Mouse (Mus musculus): ENCODE measurements around the gene Prorsd1.

GRCm38 (mm10) chr11:29514325-29514681, 530 bp downstream of the Prorsd1 start:
- no peak for TF ChIP-seq TCF12 (IDR thresholded peaks at IDR 0.05; ENCODE audit: insufficient read depth, poor library complexity, severe bottlenecking)
- TF ChIP-seq E2F4 (IDR thresholded peaks at IDR 0.05; ENCODE audit: insufficient read depth) = no peak
- TF ChIP-seq CEBPB (IDR thresholded peaks at IDR 0.05; ENCODE audit: insufficient read depth, poor library complexity, severe bottlenecking) = no peak
- no peak for TF ChIP-seq POLR2A (IDR thresholded peaks at IDR 0.05; ENCODE audit: insufficient read length, low read depth)
- no peak for TF ChIP-seq USF1 (IDR thresholded peaks at IDR 0.05; ENCODE audit: low read depth)
- no peak for TF ChIP-seq POLR2AphosphoS2 (IDR thresholded peaks at IDR 0.05; ENCODE audit: insufficient read length, low read depth)
- TF ChIP-seq MAX (IDR thresholded peaks at IDR 0.05; ENCODE audit: low read depth) = no peak
- TF ChIP-seq TCF3 (IDR thresholded peaks at IDR 0.05; ENCODE audit: insufficient read length, low read depth) = no peak
- TF ChIP-seq REST (IDR thresholded peaks at IDR 0.05; ENCODE audit: insufficient read depth, insufficient read length) = no peak
- TF ChIP-seq SRF (IDR thresholded peaks at IDR 0.05; ENCODE audit: control insufficient read depth, insufficient read length, low read depth) = no peak
- TF ChIP-seq MYOD1 (IDR thresholded peaks at IDR 0.05; ENCODE audit: control insufficient read depth in 1 of 3, insufficient read length in 2 of 3, low read depth in 2 of 3) = no peak

All from myocyte (in vitro differentiated cells).